Mouse (Mus musculus) E14TG2a.4 (cell line): ENCODE measurements around the gene Sarnp.
A peak's percentile ranks its signal among the peaks of the same experiment; 100 is the strongest.

Source experiments
- H3K27me3 ChIP-seq: 2 replicates; pipeline ENCODE4 v1.6.1; 2014; ENCODE audit warnings: low read length, control low read depth; ENCODE audit not compliant: insufficient read depth
- H3K36me3 ChIP-seq: 2 replicates; pipeline ENCODE4 v1.6.1; 2014; ENCODE audit warnings: low read length, control low read depth; ENCODE audit not compliant: insufficient read depth
- H3K4me1 ChIP-seq: replicated peaks from 2 replicates; pipeline ENCODE4 v1.6.1; 2014; ENCODE audit warnings: low read depth, low read length, control low read depth
- H3K4me3 ChIP-seq: replicated peaks from 2 replicates; pipeline ENCODE4 v1.5.1; 2014; ENCODE audit warnings: mild to moderate bottlenecking, low read length
- H3K9me3 ChIP-seq: 2 replicates; pipeline ENCODE4 v1.6.1; 2014; ENCODE audit warnings: low read length, control low read depth
- CTCF ChIP-seq: conservative IDR thresholded peaks from 2 replicates; pipeline ENCODE4 v1.5.1; 2014; ENCODE audit warnings: low read length
- NANOG ChIP-seq: IDR thresholded peaks from 2 replicates; pipeline ENCODE4 v1.6.1; 2014; ENCODE audit warnings: borderline replicate concordance, low read length, mixed read lengths
- POU5F1 ChIP-seq: IDR thresholded peaks from 2 replicates; pipeline ENCODE4 v1.6.1; 2014; ENCODE audit warnings: low read length, borderline replicate concordance

The Sarnp gene

GRCm38 (mm10) chr10:128911430-128911829, 94.3 kb downstream of the Sarnp start:
- no peak for TF ChIP-seq CTCF
- no peak for TF ChIP-seq POU5F1
- TF ChIP-seq NANOG = no peak
- Histone ChIP-seq H3K4me3 (peak overlapping the region; percentile 90; the same call in 1 of the 2 replicates), H3K4me1 (peaks cover 46% of the 10 kb centered on the region), H3K36me3 (peaks cover 50% of the 10 kb centered on the region), H3K9me3 (no peaks in the 10 kb centered on the region), H3K27me3 (peaks cover 21% of the 10 kb centered on the region)

DNA sequence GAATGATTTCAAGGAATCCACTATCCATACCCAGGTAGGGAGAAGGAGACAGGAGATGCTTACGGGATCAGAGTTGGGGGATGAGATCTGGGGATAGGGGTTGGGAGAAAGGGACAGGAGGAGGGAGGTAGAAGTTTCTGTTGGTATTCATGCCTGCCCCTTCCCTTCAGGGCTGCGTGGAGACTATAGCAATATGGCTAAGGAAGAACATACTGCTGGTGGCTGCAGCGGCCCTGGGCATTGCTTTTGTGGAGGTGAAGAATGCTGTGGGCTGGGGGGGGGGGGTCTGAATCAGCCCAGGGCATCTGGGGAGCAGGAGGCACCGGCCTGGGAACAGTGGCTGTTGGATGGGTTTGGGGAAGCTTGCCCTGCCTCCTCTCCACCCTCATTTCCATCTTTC, 95.1 kb downstream of the Sarnp start:
- TF ChIP-seq CTCF = no peak
- TF ChIP-seq POU5F1 = no peak
- no peak for TF ChIP-seq NANOG
- H3K4me1 ChIP-seq = peaks cover 46% of the 10 kb centered on the region
- H3K36me3 ChIP-seq = peaks cover 58% of the 10 kb centered on the region
- no peaks in the 10 kb centered on the region for H3K9me3 ChIP-seq
- H3K27me3 ChIP-seq = peaks cover 21% of the 10 kb centered on the region
- H3K4me3 ChIP-seq = no peak overlapping the region

DNA sequence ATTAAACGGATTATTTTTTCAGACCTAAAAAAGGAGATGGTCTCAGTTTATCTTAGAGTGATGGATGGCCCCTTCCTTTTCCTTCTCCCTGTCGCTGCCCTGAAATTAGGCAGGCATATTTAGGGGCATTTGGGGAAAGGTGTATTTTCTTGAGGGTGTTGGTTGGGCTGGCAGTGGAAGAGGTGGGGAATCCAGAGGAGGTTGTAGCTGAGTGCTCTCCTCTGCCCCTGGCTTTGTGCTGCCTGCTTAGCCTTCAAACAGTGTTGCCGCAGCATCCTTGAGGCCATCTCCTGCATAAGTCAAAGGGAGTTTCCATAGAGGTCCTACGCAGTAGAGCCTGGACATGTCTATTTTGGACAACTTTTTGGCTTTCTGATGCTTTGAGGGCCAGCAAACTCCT, 95.7 kb downstream of the Sarnp start:
- no peak overlapping the region for H3K4me3 ChIP-seq
- H3K36me3 ChIP-seq = peaks cover 63% of the 10 kb centered on the region
- peaks cover 19% of the 10 kb centered on the region for H3K27me3 ChIP-seq
- no peaks in the 10 kb centered on the region for H3K9me3 ChIP-seq
- H3K4me1 ChIP-seq = peaks cover 49% of the 10 kb centered on the region
- TF ChIP-seq NANOG (no peak), CTCF (no peak), POU5F1 (no peak)

DNA sequence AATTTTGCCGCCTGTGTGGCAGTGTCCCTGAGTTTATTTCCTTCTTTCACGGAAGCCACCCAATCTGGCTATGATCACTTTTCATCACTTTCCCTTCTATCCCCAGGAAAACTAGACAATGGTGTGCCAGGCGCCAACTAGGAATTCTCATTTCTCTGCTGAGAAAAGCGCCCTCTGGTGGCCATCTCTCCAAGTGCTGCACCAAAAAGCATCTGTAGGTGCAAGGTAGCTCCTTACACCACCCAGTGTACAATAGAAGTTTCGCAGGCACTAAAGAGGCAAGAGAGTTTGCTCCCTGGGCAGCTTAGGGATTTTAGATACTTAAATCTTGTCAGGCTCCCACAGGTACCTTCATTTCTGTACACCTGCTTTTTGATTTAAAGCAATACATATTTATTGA, 96.1 kb downstream of the Sarnp start:
- peaks cover 53% of the 10 kb centered on the region for H3K4me1 ChIP-seq
- no peak overlapping the region for H3K4me3 ChIP-seq
- H3K27me3 ChIP-seq = peaks cover 15% of the 10 kb centered on the region
- peaks cover 68% of the 10 kb centered on the region for H3K36me3 ChIP-seq
- no peak for TF ChIP-seq POU5F1
- peak; percentile 99 for TF ChIP-seq CTCF
- no peaks in the 10 kb centered on the region for H3K9me3 ChIP-seq

DNA sequence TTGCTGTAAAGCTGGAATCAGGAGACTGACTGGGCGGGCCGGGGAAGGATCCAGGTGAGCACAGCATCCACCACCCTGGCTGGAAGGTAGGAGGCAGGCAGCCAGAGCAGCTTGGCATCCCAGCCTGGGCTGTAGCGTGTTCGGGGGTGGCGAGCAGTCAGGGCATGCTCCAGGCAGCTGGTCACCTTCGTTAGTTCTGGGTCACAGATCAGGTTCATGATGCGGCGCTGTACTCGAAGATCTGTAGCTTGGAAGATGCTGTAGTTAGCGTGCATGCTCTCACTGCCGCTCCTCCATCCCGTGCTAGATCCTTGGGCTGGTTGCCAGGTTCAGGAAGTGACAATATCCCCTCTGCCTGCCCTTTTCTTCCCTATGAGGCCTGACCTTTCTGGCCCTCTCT, 96.6 kb downstream of the Sarnp start:
- Histone ChIP-seq H3K27me3 (peaks cover 11% of the 10 kb centered on the region), H3K4me1 (peaks cover 57% of the 10 kb centered on the region), H3K4me3 (peak overlapping the region; percentile 24; the same call in 1 of the 2 replicates), H3K9me3 (no peaks in the 10 kb centered on the region), H3K36me3 (peaks cover 72% of the 10 kb centered on the region)
- TF ChIP-seq NANOG (no peak), CTCF (no peak), POU5F1 (no peak)

DNA sequence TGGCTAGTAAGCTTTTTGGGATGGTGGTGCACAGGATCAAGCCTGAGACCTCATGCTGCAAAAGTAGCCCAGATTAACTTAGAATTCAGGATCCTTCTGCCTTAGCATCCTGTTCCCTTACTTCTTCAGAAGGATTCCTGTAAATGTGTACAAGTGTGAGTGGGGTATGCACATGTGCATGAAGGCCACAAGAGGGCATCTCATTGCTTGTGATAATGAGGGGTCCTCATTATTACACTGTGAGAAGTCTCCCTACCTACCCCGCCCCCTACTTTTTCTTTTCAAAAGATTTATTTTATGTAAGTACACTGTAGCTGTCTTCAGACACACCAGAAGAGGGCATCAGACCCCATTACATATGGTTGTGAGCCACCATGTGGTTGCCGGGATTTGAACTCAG, 98.4 kb downstream of the Sarnp start:
- Histone ChIP-seq H3K9me3 (no peaks in the 10 kb centered on the region), H3K27me3 (peaks cover 2% of the 10 kb centered on the region), H3K4me3 (no peak overlapping the region), H3K4me1 (peaks cover 66% of the 10 kb centered on the region), H3K36me3 (peaks cover 91% of the 10 kb centered on the region)
- TF ChIP-seq CTCF (peak; percentile 36), POU5F1 (no peak), NANOG (no peak)

GRCm38 (mm10) chr10:128916665-128917064, 99.5 kb downstream of the Sarnp start:
- H3K36me3 ChIP-seq = peaks cover 88% of the 10 kb centered on the region
- no peaks in the 10 kb centered on the region for H3K27me3 ChIP-seq
- H3K4me1 ChIP-seq = peaks cover 66% of the 10 kb centered on the region
- H3K4me3 ChIP-seq = no peak overlapping the region
- TF ChIP-seq POU5F1 (no peak), NANOG (no peak), CTCF (no peak)
- no peaks in the 10 kb centered on the region for H3K9me3 ChIP-seq

DNA sequence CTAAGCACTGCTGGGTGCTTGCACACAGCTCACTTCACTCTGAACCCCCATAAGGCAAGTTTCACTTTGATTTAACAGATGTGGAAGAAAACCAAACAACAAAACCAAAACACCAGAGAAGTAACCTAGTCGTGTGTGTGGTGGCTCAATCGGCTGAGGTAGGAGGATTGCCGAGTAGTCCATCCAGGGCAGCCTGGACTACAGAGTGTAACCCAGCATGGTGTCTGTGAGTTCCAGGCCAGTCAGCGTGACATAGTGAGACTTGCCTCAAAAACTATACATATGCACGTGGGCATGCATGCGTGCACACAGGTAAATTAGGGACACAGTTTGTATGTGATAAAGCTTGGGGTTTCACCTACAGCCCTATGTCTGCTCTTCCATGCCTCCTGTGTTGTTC, 100.3 kb downstream of the Sarnp start:
- Histone ChIP-seq H3K9me3 (no peaks in the 10 kb centered on the region), H3K4me3 (no peak overlapping the region), H3K36me3 (peaks cover 84% of the 10 kb centered on the region), H3K27me3 (no peaks in the 10 kb centered on the region), H3K4me1 (peaks cover 66% of the 10 kb centered on the region)
- TF ChIP-seq POU5F1 = no peak
- TF ChIP-seq NANOG = no peak
- no peak for TF ChIP-seq CTCF

GRCm38 (mm10) chr10:128918246-128918645, 101.1 kb downstream of the Sarnp start:
- H3K4me3 ChIP-seq = no peak overlapping the region
- peaks cover 78% of the 10 kb centered on the region for H3K36me3 ChIP-seq
- H3K4me1 ChIP-seq = peaks cover 63% of the 10 kb centered on the region
- no peaks in the 10 kb centered on the region for H3K27me3 ChIP-seq
- H3K9me3 ChIP-seq = no peaks in the 10 kb centered on the region
- no peak for TF ChIP-seq NANOG
- TF ChIP-seq POU5F1 = no peak
- no peak for TF ChIP-seq CTCF
